Mouse (Mus musculus) granulocyte monocyte progenitor cell, adult 5-6 weeks (primary cell): Measurements from ENCODE around the gene Gmpr. TPM values are rescaled to one million over a fixed set of nuclear protein-coding genes. Genes with fewer than 3 reads are reported as not detected.

ENCODE experiments used
- ATAC-seq: replicated peaks from 2 replicates; pipeline ENCODE4 v1.8.0; 2016; ENCODE audit warnings: mild to moderate bottlenecking, moderate TSS enrichment, inconsistent platforms; ENCODE audit not compliant: poor library complexity, severe bottlenecking
- total RNA-seq, 2 experiments: library from RNA; stranded (forward) in 1 of 2; stranded (reverse) in 1 of 2; fragments of 200-712, 200-1000 nt in 1 of 2; fragments of >200 nt in 1 of 2; fragmentation: Nextera tagmentation in 1 of 2; gene quantifications; 2 replicates each; pipeline ENCODE4 v1.2.3; 2014 to 2017

The Gmpr gene
- total RNA-seq, 2 experiments from 2014 or later: 12.9 to 22.5 TPM

- ATAC-seq: no peak
Observed at GRCm38 (mm10) chr13:45593914-45594313, 86.7 kb downstream of the Gmpr start.

GRCm38 (mm10) chr13:45595416-45595815, 88.2 kb downstream of the Gmpr start:
- ATAC-seq: no peak

GRCm38 (mm10) chr13:45599831-45600230, 92.6 kb downstream of the Gmpr start:
- no peak for ATAC-seq

- peak; percentile 91 for ATAC-seq
Observed at GRCm38 (mm10) chr13:45600443-45600842, 93.2 kb downstream of the Gmpr start.

Other genes starting within 250 kb of the Gmpr start
- gene Mylip, start 117.7 kb upstream of the Gmpr start, total RNA-seq (2014; fragmentation: Nextera tagmentation): 13.6 and 13.7 TPM in 2 replicates
- gene Mylip, start 117.7 kb upstream of the Gmpr start, total RNA-seq (2017): 10.3 and 11.7 TPM in 2 replicates